Mouse (Mus musculus): ENCODE results near the gene Gtpbp1. TPM values are rescaled to one million over a fixed set of nuclear protein-coding genes. Genes with fewer than 3 reads are reported as not detected.

Gene Gtpbp1
- polyA plus RNA-seq, 1 experiment from 2014 or later: 56.5 TPM

GRCm38 (mm10) chr15:79742706-79743023 is 52.0 kb downstream of the Gtpbp1 start:
- H3K4me3 ChIP-seq (replicated peaks; ENCODE audit: low read length): peak overlapping the region; percentile 71
- WGBS: under 1% methylated on average over 23 of the region's 23 CpGs
- peaks cover 6% of the 10 kb centered on the region for H3K36me3 ChIP-seq (ENCODE audit: control insufficient read depth, insufficient read depth)
- H3K4me1 ChIP-seq (replicated peaks; ENCODE audit: control insufficient read depth, insufficient read depth, low read length): peaks cover 27% of the 10 kb centered on the region
- H3K27me3 ChIP-seq (replicated peaks; ENCODE audit: control insufficient read depth, insufficient read depth, low read length): no peaks in the 10 kb centered on the region
- peak overlapping the region; percentile 76 for H3K4me2 ChIP-seq (ENCODE audit: low read length)
- H3K9me3 ChIP-seq (ENCODE audit: control insufficient read depth, low read length): no peaks in the 10 kb centered on the region
- ATAC-seq: no peak; the same call in 1 of the 2 replicates
- peak overlapping the region; percentile 24 for H3K27ac ChIP-seq (ENCODE audit: low read length)
- H3K9ac ChIP-seq (replicated peaks; ENCODE audit: low read depth, low read length): peak overlapping the region; percentile 81

GRCm38 (mm10) chr15:79744001-79744400 is 53.4 kb downstream of the Gtpbp1 start:
- H3K4me2 ChIP-seq (ENCODE audit: low read length): no peak overlapping the region
- no peaks in the 10 kb centered on the region for H3K9me3 ChIP-seq (ENCODE audit: control insufficient read depth, low read length)
- ATAC-seq: no peak
- peaks cover 25% of the 10 kb centered on the region for H3K4me1 ChIP-seq (replicated peaks; ENCODE audit: control insufficient read depth, insufficient read depth, low read length)
- 0 out of 2 replicates have a peak, but pooled peaks cover 2% of the 10 kb centered on the region for H3K36me3 ChIP-seq (ENCODE audit: control insufficient read depth, insufficient read depth)
- no peaks in the 10 kb centered on the region for H3K27me3 ChIP-seq (replicated peaks; ENCODE audit: control insufficient read depth, insufficient read depth, low read length)
- H3K9ac ChIP-seq (replicated peaks; ENCODE audit: low read depth, low read length): no peak overlapping the region
- H3K27ac ChIP-seq (ENCODE audit: low read length): no peak overlapping the region
- 94% methylated on average over 11 of the region's 11 CpGs for WGBS
- no peak overlapping the region for H3K4me3 ChIP-seq (replicated peaks; ENCODE audit: low read length)

GRCm38 (mm10) chr15:79744742-79745141 is 54.1 kb downstream of the Gtpbp1 start:
- no peak overlapping the region for H3K9ac ChIP-seq (replicated peaks; ENCODE audit: low read depth, low read length)
- H3K9me3 ChIP-seq (ENCODE audit: control insufficient read depth, low read length): no peaks in the 10 kb centered on the region
- no peak for ATAC-seq
- H3K4me3 ChIP-seq (replicated peaks; ENCODE audit: low read length): no peak overlapping the region
- H3K27me3 ChIP-seq (replicated peaks; ENCODE audit: control insufficient read depth, insufficient read depth, low read length): no peaks in the 10 kb centered on the region
- no peaks in the 10 kb centered on the region for H3K36me3 ChIP-seq (ENCODE audit: control insufficient read depth, insufficient read depth)
- no peak overlapping the region for H3K4me2 ChIP-seq (ENCODE audit: low read length)
- H3K4me1 ChIP-seq (replicated peaks; ENCODE audit: control insufficient read depth, insufficient read depth, low read length): peaks cover 22% of the 10 kb centered on the region
- WGBS: 86% methylated on average over 8 of the region's 8 CpGs
- no peak overlapping the region for H3K27ac ChIP-seq (ENCODE audit: low read length)

- H3K9me3 ChIP-seq (ENCODE audit: control insufficient read depth, low read length): no peaks in the 10 kb centered on the region
- no peaks in the 10 kb centered on the region for H3K27me3 ChIP-seq (replicated peaks; ENCODE audit: control insufficient read depth, insufficient read depth, low read length)
- H3K9ac ChIP-seq (replicated peaks; ENCODE audit: low read depth, low read length): no peak overlapping the region
- no peak for ATAC-seq
- no peak overlapping the region for H3K4me3 ChIP-seq (replicated peaks; ENCODE audit: low read length)
- H3K36me3 ChIP-seq (ENCODE audit: control insufficient read depth, insufficient read depth): no peaks in the 10 kb centered on the region
- peaks cover 16% of the 10 kb centered on the region for H3K4me1 ChIP-seq (replicated peaks; ENCODE audit: control insufficient read depth, insufficient read depth, low read length)
- no peak overlapping the region for H3K4me2 ChIP-seq (ENCODE audit: low read length)
- H3K27ac ChIP-seq (ENCODE audit: low read length): no peak overlapping the region
- 84% methylated on average over 10 of the region's 10 CpGs for WGBS
Observed at GRCm38 (mm10) chr15:79745312-79745711, 54.7 kb downstream of the Gtpbp1 start.

GRCm38 (mm10) chr15:79745883-79746282 is 55.2 kb downstream of the Gtpbp1 start:
- H3K27me3 ChIP-seq (replicated peaks; ENCODE audit: control insufficient read depth, insufficient read depth, low read length): no peaks in the 10 kb centered on the region
- no peak overlapping the region for H3K27ac ChIP-seq (ENCODE audit: low read length)
- no peaks in the 10 kb centered on the region for H3K9me3 ChIP-seq (ENCODE audit: control insufficient read depth, low read length)
- H3K4me2 ChIP-seq (ENCODE audit: low read length): no peak overlapping the region
- no peak for ATAC-seq
- no peak overlapping the region for H3K4me3 ChIP-seq (replicated peaks; ENCODE audit: low read length)
- H3K36me3 ChIP-seq (ENCODE audit: control insufficient read depth, insufficient read depth): no peaks in the 10 kb centered on the region
- peaks cover 11% of the 10 kb centered on the region for H3K4me1 ChIP-seq (replicated peaks; ENCODE audit: control insufficient read depth, insufficient read depth, low read length)
- no peak overlapping the region for H3K9ac ChIP-seq (replicated peaks; ENCODE audit: low read depth, low read length)
- 95% methylated on average over 5 of the region's 5 CpGs for WGBS

- H3K27me3 ChIP-seq (replicated peaks; ENCODE audit: control insufficient read depth, insufficient read depth, low read length): no peaks in the 10 kb centered on the region
- WGBS: 53% methylated on average over 11 of the region's 11 CpGs
- H3K27ac ChIP-seq (ENCODE audit: low read length): no peak overlapping the region
- H3K4me2 ChIP-seq (ENCODE audit: low read length): no peak overlapping the region
- no peak overlapping the region for H3K9ac ChIP-seq (replicated peaks; ENCODE audit: low read depth, low read length)
- no peaks in the 10 kb centered on the region for H3K9me3 ChIP-seq (ENCODE audit: control insufficient read depth, low read length)
- ATAC-seq: no peak
- peaks cover 3% of the 10 kb centered on the region; the same call in 1 of the 2 replicates for H3K4me1 ChIP-seq (replicated peaks; ENCODE audit: control insufficient read depth, insufficient read depth, low read length)
- H3K36me3 ChIP-seq (ENCODE audit: control insufficient read depth, insufficient read depth): no peaks in the 10 kb centered on the region
- H3K4me3 ChIP-seq (replicated peaks; ENCODE audit: low read length): no peak overlapping the region
Observed at GRCm38 (mm10) chr15:79747998-79748397, 57.4 kb downstream of the Gtpbp1 start.

- no peak overlapping the region for H3K27ac ChIP-seq (ENCODE audit: low read length)
- H3K9ac ChIP-seq (replicated peaks; ENCODE audit: low read depth, low read length): no peak overlapping the region
- ATAC-seq: no peak
- 95% methylated on average over 7 of the region's 7 CpGs for WGBS
- no peaks in the 10 kb centered on the region for H3K4me1 ChIP-seq (replicated peaks; ENCODE audit: control insufficient read depth, insufficient read depth, low read length)
- H3K4me3 ChIP-seq (replicated peaks; ENCODE audit: low read length): no peak overlapping the region
- H3K36me3 ChIP-seq (ENCODE audit: control insufficient read depth, insufficient read depth): no peaks in the 10 kb centered on the region
- H3K9me3 ChIP-seq (ENCODE audit: control insufficient read depth, low read length): no peaks in the 10 kb centered on the region
- H3K4me2 ChIP-seq (ENCODE audit: low read length): no peak overlapping the region
- H3K27me3 ChIP-seq (replicated peaks; ENCODE audit: control insufficient read depth, insufficient read depth, low read length): no peaks in the 10 kb centered on the region
Observed at GRCm38 (mm10) chr15:79749162-79749561, 58.5 kb downstream of the Gtpbp1 start.

GRCm38 (mm10) chr15:79750266-79750665 is 59.6 kb downstream of the Gtpbp1 start:
- Histone ChIP-seq H3K27ac (ENCODE audit: low read length) (no peak overlapping the region), H3K9ac (replicated peaks; ENCODE audit: low read depth, low read length) (no peak overlapping the region), H3K4me2 (ENCODE audit: low read length) (no peak overlapping the region), H3K9me3 (ENCODE audit: control insufficient read depth, low read length) (no peaks in the 10 kb centered on the region), H3K36me3 (ENCODE audit: control insufficient read depth, insufficient read depth) (no peaks in the 10 kb centered on the region), H3K4me1 (replicated peaks; ENCODE audit: control insufficient read depth, insufficient read depth, low read length) (no peaks in the 10 kb centered on the region), H3K4me3 (replicated peaks; ENCODE audit: low read length) (no peak overlapping the region), H3K27me3 (replicated peaks; ENCODE audit: control insufficient read depth, insufficient read depth, low read length) (no peaks in the 10 kb centered on the region)
- ATAC-seq: no peak
- WGBS: 85% methylated on average over 8 of the region's 8 CpGs

- Histone ChIP-seq H3K27me3 (replicated peaks; ENCODE audit: control insufficient read depth, insufficient read depth, low read length) (no peaks in the 10 kb centered on the region), H3K4me2 (ENCODE audit: low read length) (no peak overlapping the region)
- ATAC-seq: no peak
Observed at GRCm38 (mm10) chr15:79751772-79752171, 61.1 kb downstream of the Gtpbp1 start.

GRCm38 (mm10) chr15:79752742-79753419 is 62.2 kb downstream of the Gtpbp1 start:
- 29% methylated on average over 11 of the region's 11 CpGs for WGBS
- H3K9me3 ChIP-seq (ENCODE audit: control insufficient read depth, low read length): no peaks in the 10 kb centered on the region
- ATAC-seq: peak; percentile 62
- 0 out of 2 replicates have a peak, but pooled peaks cover 4% of the 10 kb centered on the region for H3K4me1 ChIP-seq (replicated peaks; ENCODE audit: control insufficient read depth, insufficient read depth, low read length)
- no peak overlapping the region for H3K4me3 ChIP-seq (replicated peaks; ENCODE audit: low read length)
- no peak overlapping the region for H3K9ac ChIP-seq (replicated peaks; ENCODE audit: low read depth, low read length)
- H3K27me3 ChIP-seq (replicated peaks; ENCODE audit: control insufficient read depth, insufficient read depth, low read length): no peaks in the 10 kb centered on the region
- no peak overlapping the region for H3K4me2 ChIP-seq (ENCODE audit: low read length)
- no peak overlapping the region for H3K27ac ChIP-seq (ENCODE audit: low read length)
- no peaks in the 10 kb centered on the region for H3K36me3 ChIP-seq (ENCODE audit: control insufficient read depth, insufficient read depth)

More at GRCm38 (mm10) chr15:79751772-79752171, 61.1 kb downstream of the Gtpbp1 start:
- no peak overlapping the region for H3K27ac ChIP-seq (ENCODE audit: low read length)
- no peak overlapping the region for H3K4me3 ChIP-seq (replicated peaks; ENCODE audit: low read length)
- no peaks in the 10 kb centered on the region for H3K36me3 ChIP-seq (ENCODE audit: control insufficient read depth, insufficient read depth)
- no peak overlapping the region for H3K9ac ChIP-seq (replicated peaks; ENCODE audit: low read depth, low read length)
- H3K9me3 ChIP-seq (ENCODE audit: control insufficient read depth, low read length): no peaks in the 10 kb centered on the region
- 88% methylated on average over 17 of the region's 17 CpGs for WGBS
- 0 out of 2 replicates have a peak, but pooled peaks cover 4% of the 10 kb centered on the region for H3K4me1 ChIP-seq (replicated peaks; ENCODE audit: control insufficient read depth, insufficient read depth, low read length)
